Mouse (Mus musculus) heart, postnatal 0 days (tissue): ENCODE measurements around the gene Rhot2.

Experiments used
- CTCF ChIP-seq: IDR thresholded peaks from 2 replicates; pipeline ENCODE4 v1.5.1; 2016; ENCODE audit warnings: antibody characterized with exemption, control low read depth, low read depth
- EP300 ChIP-seq: IDR thresholded peaks from 2 replicates; pipeline ENCODE4 v1.6.1; 2016; ENCODE audit warnings: antibody characterized with exemption, low read depth

DNA sequence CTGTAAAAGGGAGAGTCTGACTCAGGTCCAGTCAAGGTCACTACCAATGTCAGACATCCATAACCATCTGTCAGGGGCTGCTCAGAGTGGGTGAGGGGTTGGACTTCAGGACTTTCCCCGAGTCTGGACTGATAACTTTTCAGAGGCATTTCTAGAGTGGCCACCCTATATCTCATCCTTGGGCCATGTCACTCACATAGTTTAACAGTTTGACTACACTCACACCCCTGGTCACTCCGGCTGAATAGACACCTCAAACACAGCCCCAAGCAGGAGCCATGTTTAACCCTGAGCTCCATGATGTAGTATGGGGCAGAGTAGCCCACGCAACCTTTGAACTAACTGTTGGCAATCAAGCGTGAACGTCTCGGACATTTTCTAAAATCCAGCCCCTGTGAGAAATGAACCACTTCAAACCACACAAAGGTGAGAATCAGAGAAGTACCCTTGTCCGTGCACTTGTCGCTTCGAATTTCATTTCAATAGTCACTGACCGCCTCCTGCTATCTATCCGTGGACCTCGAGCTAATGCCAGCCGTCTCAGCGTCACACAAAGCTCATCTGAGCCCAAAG is 29.6 kb upstream of the Rhot2 start:
- no peak for TF ChIP-seq CTCF
- no peak for TF ChIP-seq EP300
